Mouse (Mus musculus): Measurements from ENCODE around the gene Kazn. TPM values are rescaled to one million over a fixed set of nuclear protein-coding genes. Genes with fewer than 3 reads are reported as not detected.
A peak's percentile ranks its signal among the peaks of the same experiment; 100 is the strongest.

The Kazn gene
- polyA plus RNA-seq, 1 experiment from 2014 or later: not detected

GRCm38 (mm10) chr4:142083762-142084130 lies 155.5 kb downstream of the Kazn start:
- no peak overlapping the region for H3K27ac ChIP-seq
- H3K36me3 ChIP-seq (ENCODE audit: inconsistent target): no peaks in the 10 kb centered on the region
- under 1% methylated on average over 23 of the region's 29 CpGs for WGBS (ENCODE audit: missing documents)
- H3K4me3 ChIP-seq (ENCODE audit: inconsistent target): peak overlapping the region; percentile 39
- peaks cover 49% of the 10 kb centered on the region for H3K79me2 ChIP-seq (ENCODE audit: inconsistent target)

DNA sequence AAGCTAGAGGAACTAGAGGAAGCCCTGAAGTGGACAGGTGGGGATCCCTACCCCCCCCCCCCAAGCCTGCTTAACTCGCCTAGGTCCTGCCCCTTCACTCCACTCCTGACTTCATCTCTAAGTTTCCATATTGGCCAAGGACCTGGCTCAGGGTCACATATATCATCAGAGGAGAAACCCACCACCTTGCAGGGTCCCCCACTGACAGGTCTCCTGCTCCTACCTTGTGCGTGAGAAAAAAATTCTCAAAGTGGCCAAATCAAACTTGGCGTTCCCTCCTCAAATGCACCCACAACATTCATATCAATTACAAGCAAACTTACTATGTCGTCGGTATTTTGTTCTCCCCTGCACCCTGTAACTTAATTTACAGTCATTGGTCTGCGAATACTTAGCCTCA lies 156.0 kb downstream of the Kazn start:
- no peak overlapping the region for H3K27ac ChIP-seq
- H3K36me3 ChIP-seq (ENCODE audit: inconsistent target): no peaks in the 10 kb centered on the region
- H3K79me2 ChIP-seq (ENCODE audit: inconsistent target): peaks cover 54% of the 10 kb centered on the region
- WGBS (ENCODE audit: missing documents): 56% methylated on average over 6 of the region's 6 CpGs
- H3K4me3 ChIP-seq (ENCODE audit: inconsistent target): peak overlapping the region; percentile 39

- Histone ChIP-seq H3K36me3 (ENCODE audit: inconsistent target) (no peaks in the 10 kb centered on the region), H3K4me3 (ENCODE audit: inconsistent target) (no peak overlapping the region), H3K27ac (no peak overlapping the region), H3K79me2 (ENCODE audit: inconsistent target) (peaks cover 59% of the 10 kb centered on the region)
- WGBS (ENCODE audit: missing documents): 94% methylated on average over 4 of the region's 4 CpGs
Observed at GRCm38 (mm10) chr4:142082703-142083102, 156.5 kb downstream of the Kazn start.

DNA sequence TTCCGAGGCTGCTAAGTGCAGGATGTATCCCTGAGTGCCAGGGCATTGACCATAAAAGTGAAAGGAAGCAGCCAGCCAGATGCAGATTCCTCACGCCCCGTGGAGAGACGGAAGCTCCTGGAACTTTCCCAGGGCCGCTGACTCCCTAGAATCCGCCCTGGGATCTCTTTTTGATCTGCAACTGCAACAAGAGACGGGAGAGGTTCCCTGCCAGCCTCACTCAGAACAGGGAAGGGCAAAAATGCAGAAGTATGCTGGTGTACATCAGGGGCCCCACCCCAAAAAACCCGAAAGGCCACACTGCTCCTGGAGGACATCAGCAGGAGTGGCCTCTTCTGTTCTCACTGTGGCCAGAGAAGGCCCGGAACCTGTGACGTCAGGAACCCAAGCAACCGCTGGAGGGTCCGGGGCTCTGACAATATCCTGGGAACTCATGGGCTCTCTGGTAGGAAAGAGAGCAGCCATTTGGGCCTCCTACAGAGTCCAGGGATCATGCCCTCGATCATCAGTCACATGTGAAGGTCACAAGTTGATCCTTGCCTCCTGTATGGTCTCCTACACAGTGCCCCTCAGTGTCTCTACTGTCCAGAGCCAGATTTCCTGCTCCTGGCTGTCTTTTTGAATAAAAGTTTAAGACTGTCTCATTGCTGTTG lies 157.4 kb downstream of the Kazn start:
- WGBS (ENCODE audit: missing documents): 33% methylated on average over 13 of the region's 13 CpGs
- H3K27ac ChIP-seq: peak overlapping the region; percentile 65
- H3K4me3 ChIP-seq (ENCODE audit: inconsistent target): peak overlapping the region; percentile 5; the same call in 1 of the 2 replicates
- H3K36me3 ChIP-seq (ENCODE audit: inconsistent target): no peaks in the 10 kb centered on the region
- peaks cover 68% of the 10 kb centered on the region for H3K79me2 ChIP-seq (ENCODE audit: inconsistent target)

DNA sequence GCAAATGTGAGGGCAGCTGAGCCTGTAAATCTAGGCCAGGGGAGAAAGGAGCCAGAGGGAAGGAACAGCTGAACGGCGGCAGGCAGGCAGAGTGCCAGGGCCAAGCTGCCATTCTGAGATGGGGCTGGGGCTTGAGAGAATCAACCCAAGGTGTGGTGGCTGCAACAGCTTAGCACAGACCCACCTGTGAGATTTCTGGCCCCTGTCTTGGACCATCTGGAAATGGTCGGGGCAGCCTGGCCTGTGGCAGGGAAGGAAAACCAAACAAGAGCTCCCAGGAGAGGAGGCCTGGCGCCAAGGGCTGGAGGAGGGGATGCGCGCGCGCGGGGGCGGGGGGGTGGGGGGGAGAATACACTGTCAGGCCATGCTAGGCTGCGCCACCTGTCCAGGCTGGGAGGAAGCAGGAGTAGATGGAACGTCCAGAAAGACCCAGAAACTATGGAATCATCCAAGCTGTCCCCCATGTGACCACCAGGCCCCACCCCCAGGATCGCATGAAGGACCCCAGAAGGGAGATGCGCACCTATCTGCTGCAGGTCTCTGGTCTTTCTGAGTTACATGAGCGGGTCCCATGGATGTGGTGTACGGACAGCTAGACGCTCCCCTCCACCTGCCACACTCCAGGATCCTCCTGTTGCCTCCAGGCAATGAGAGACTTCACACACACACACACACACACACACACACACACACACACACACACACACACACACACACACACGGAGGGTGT lies 158.1 kb downstream of the Kazn start:
- Histone ChIP-seq H3K27ac (peak overlapping the region; percentile 65), H3K4me3 (ENCODE audit: inconsistent target) (peak overlapping the region; percentile 5; the same call in 1 of the 2 replicates), H3K36me3 (ENCODE audit: inconsistent target) (no peaks in the 10 kb centered on the region), H3K79me2 (ENCODE audit: inconsistent target) (peaks cover 75% of the 10 kb centered on the region)
- 77% methylated on average over 10 of the region's 18 CpGs for WGBS (ENCODE audit: missing documents)

- Histone ChIP-seq H3K79me2 (ENCODE audit: inconsistent target) (peaks cover 82% of the 10 kb centered on the region), H3K4me3 (ENCODE audit: inconsistent target) (no peak overlapping the region), H3K27ac (peak overlapping the region; percentile 58), H3K36me3 (ENCODE audit: inconsistent target) (no peaks in the 10 kb centered on the region)
- WGBS (ENCODE audit: missing documents): 93% methylated on average over 4 of the region's 4 CpGs
Observed at GRCm38 (mm10) chr4:142080487-142080767, 158.8 kb downstream of the Kazn start.

- peaks cover 87% of the 10 kb centered on the region for H3K79me2 ChIP-seq (ENCODE audit: inconsistent target)
- H3K27ac ChIP-seq: peak overlapping the region; percentile 58
- 36% methylated on average over 14 of the region's 14 CpGs for WGBS (ENCODE audit: missing documents)
- H3K4me3 ChIP-seq (ENCODE audit: inconsistent target): no peak overlapping the region
- no peaks in the 10 kb centered on the region for H3K36me3 ChIP-seq (ENCODE audit: inconsistent target)
Observed at GRCm38 (mm10) chr4:142079629-142080486, 159.3 kb downstream of the Kazn start.

GRCm38 (mm10) chr4:142077572-142078271 lies 161.5 kb downstream of the Kazn start:
- Histone ChIP-seq H3K27ac (peak overlapping the region; percentile 63), H3K79me2 (ENCODE audit: inconsistent target) (peaks cover 94% of the 10 kb centered on the region), H3K36me3 (ENCODE audit: inconsistent target) (no peaks in the 10 kb centered on the region), H3K4me3 (ENCODE audit: inconsistent target) (no peak overlapping the region)
- WGBS (ENCODE audit: missing documents): 24% methylated on average over 18 of the region's 18 CpGs

- peaks cover 94% of the 10 kb centered on the region for H3K79me2 ChIP-seq (ENCODE audit: inconsistent target)
- H3K27ac ChIP-seq: peak overlapping the region; percentile 63
- 40% methylated on average over 1 of the region's 1 CpGs for WGBS (ENCODE audit: missing documents)
- no peak overlapping the region for H3K4me3 ChIP-seq (ENCODE audit: inconsistent target)
- no peaks in the 10 kb centered on the region for H3K36me3 ChIP-seq (ENCODE audit: inconsistent target)
Observed at GRCm38 (mm10) chr4:142076883-142077282, 162.3 kb downstream of the Kazn start.

- 92% methylated on average over 10 of the region's 11 CpGs for WGBS (ENCODE audit: missing documents)
- Histone ChIP-seq H3K36me3 (ENCODE audit: inconsistent target) (no peaks in the 10 kb centered on the region), H3K4me3 (ENCODE audit: inconsistent target) (no peak overlapping the region), H3K79me2 (ENCODE audit: inconsistent target) (peaks cover 94% of the 10 kb centered on the region), H3K27ac (no peak overlapping the region)
Observed at GRCm38 (mm10) chr4:142075931-142076330, 163.3 kb downstream of the Kazn start.

DNA sequence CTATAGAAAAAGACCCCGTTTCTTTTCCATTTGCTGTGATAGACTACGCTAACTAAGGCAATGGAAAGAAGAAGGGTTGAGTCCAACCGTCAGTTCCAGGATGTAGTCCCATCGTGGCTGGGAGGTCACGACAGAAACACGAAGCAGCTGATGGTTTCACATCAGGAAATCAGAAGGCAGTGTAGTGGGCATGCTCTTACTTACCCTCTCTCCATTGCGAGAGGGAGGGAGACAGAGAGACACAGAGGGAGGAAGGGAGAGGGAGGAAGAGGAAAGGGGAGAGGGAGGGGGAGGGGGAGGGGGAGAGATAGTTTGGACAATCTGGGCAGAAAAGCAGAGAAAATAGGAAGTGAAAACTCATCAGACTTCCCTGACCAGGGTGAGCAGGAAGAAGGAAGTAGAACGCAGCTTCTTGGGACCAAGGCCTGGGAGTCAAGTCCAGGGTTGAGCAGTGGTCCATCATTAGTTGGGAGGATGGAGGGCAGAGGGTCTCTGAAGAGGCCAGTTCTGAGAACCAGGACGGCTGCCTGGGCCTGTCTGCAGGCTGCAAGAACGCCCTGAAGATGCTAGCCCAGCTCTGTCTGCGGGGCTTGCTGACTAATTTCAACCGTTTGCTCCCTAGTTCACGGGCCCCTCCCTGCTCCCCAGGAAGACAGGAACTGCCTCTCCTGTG lies 165.0 kb downstream of the Kazn start:
- H3K79me2 ChIP-seq (ENCODE audit: inconsistent target): peaks cover 91% of the 10 kb centered on the region
- H3K4me3 ChIP-seq (ENCODE audit: inconsistent target): no peak overlapping the region
- H3K36me3 ChIP-seq (ENCODE audit: inconsistent target): no peaks in the 10 kb centered on the region
- WGBS (ENCODE audit: missing documents): 21% methylated on average over 12 of the region's 13 CpGs
- H3K27ac ChIP-seq: peak overlapping the region; percentile 81

- Histone ChIP-seq H3K36me3 (ENCODE audit: inconsistent target) (peaks cover 24% of the 10 kb centered on the region; the same call in 1 of the 2 replicates), H3K4me3 (ENCODE audit: inconsistent target) (no peak overlapping the region), H3K27ac (no peak overlapping the region), H3K79me2 (ENCODE audit: inconsistent target) (peaks cover 91% of the 10 kb centered on the region)
- WGBS (ENCODE audit: missing documents): 28% methylated on average over 18 of the region's 18 CpGs
Observed at GRCm38 (mm10) chr4:142071243-142071991, 167.8 kb downstream of the Kazn start.

GRCm38 (mm10) chr4:142070840-142071239 lies 168.4 kb downstream of the Kazn start:
- H3K4me3 ChIP-seq (ENCODE audit: inconsistent target): no peak overlapping the region
- no peak overlapping the region for H3K27ac ChIP-seq
- H3K36me3 ChIP-seq (ENCODE audit: inconsistent target): peaks cover 27% of the 10 kb centered on the region; the same call in 1 of the 2 replicates
- H3K79me2 ChIP-seq (ENCODE audit: inconsistent target): peaks cover 91% of the 10 kb centered on the region
- 42% methylated on average over 8 of the region's 8 CpGs for WGBS (ENCODE audit: missing documents)

Data from macrophage (primary cell).